In genomic region chr11:106674612-106675153, GRCm38 (mm10) we compare ENCODE assay signal across 8 mouse cellular contexts.
DNase-seq lines count a peak whose midpoint lies in the region; ATAC-seq and TF ChIP-seq lines count a peak whose summit lies in the region.

No protein-coding gene starts in this region.

- H3K27me3 ChIP-seq in forebrain, embryonic 13.5 days = no peaks in the 10 kb centered on the region
- no peaks in the 10 kb centered on the region for H3K27me3 ChIP-seq in lung, embryonic 15.5 days
- no peaks in the 10 kb centered on the region for H3K27me3 ChIP-seq in thymus, adult 2 months (ENCODE audit: control insufficient read depth, insufficient read depth, low read length)

- H3K27ac ChIP-seq in forebrain, embryonic 13.5 days = peak overlapping the region; percentile 92
- H3K27ac ChIP-seq in lung, embryonic 15.5 days = peak overlapping the region; percentile 86
- H3K27ac ChIP-seq in thymus, adult 2 months (ENCODE audit: control insufficient read depth, insufficient read depth, low read length) = peak overlapping the region; percentile 97

- peak; percentile 89 for ATAC-seq in forebrain, embryonic 13.5 days
- ATAC-seq in lung, embryonic 15.5 days (ENCODE audit: borderline replicate concordance, extremely low read depth, low FRiP score, low TSS enrichment) = peak; percentile 89
- peak; percentile 69 for ATAC-seq in neutrophil, adult 5-6 weeks (ENCODE audit: extremely low read depth, insufficient number of reproducible peaks, low FRiP score, poor library complexity, severe bottlenecking)

- peaks cover 41% of the 10 kb centered on the region for H3K4me1 ChIP-seq in forebrain, embryonic 13.5 days
- peaks cover 42% of the 10 kb centered on the region for H3K4me1 ChIP-seq in lung, embryonic 15.5 days
- H3K4me1 ChIP-seq in thymus, adult 2 months (replicated peaks; ENCODE audit: control insufficient read depth, insufficient read depth, low read length) = peaks cover 73% of the 10 kb centered on the region

- no peaks in the 10 kb centered on the region for H3K9me3 ChIP-seq in forebrain, embryonic 13.5 days (replicated peaks)
- H3K9me3 ChIP-seq in lung, embryonic 15.5 days = no peaks in the 10 kb centered on the region

- TF ChIP-seq POLR2A in brain, embryonic 14.5 days (IDR thresholded peaks at IDR 0.05; ENCODE audit: borderline replicate concordance, extremely low read depth, insufficient read depth, insufficient read length, poor library complexity, severe bottlenecking) = no peak
- TF ChIP-seq POLR2A in thymus, adult 2 months (IDR thresholded peaks at IDR 0.05; ENCODE audit: control insufficient read depth, extremely low read depth, insufficient read depth, low read length, poor library complexity) = peak; percentile 60; the same call in 1 of the 2 replicates

- under 1% methylated on average over 9 of the region's 9 CpGs for WGBS in forebrain, embryonic 13.5 days
- 3% methylated on average over 9 of the region's 9 CpGs for WGBS in lung, embryonic 15.5 days
- 2% methylated on average over 9 of the region's 9 CpGs for WGBS in thymus, adult 2 months

- H3K4me2 ChIP-seq in forebrain, embryonic 13.5 days = peak overlapping the region; percentile 42
- H3K4me2 ChIP-seq in lung, embryonic 15.5 days = peak overlapping the region; percentile 39

- no peak for TF ChIP-seq CTCF in brain, embryonic 14.5 days (IDR thresholded peaks at IDR 0.05; ENCODE audit: borderline replicate concordance, extremely low read depth, insufficient read depth, insufficient read length)
- no peak for TF ChIP-seq CTCF in thymus, adult 2 months (IDR thresholded peaks at IDR 0.05; ENCODE audit: borderline replicate concordance, control insufficient read depth, extremely low read depth, insufficient read depth, low read length, poor library complexity)

- H3K36me3 ChIP-seq in forebrain, embryonic 13.5 days (ENCODE audit: poor library complexity, severe bottlenecking) = no peaks in the 10 kb centered on the region
- H3K36me3 ChIP-seq in lung, embryonic 15.5 days = no peaks in the 10 kb centered on the region
- H3K36me3 ChIP-seq in thymus, adult 2 months (ENCODE audit: control insufficient read depth, insufficient read depth, low read length) = peaks cover 13% of the 10 kb centered on the region

- peak overlapping the region; percentile 43 for H3K9ac ChIP-seq in forebrain, embryonic 13.5 days
- no peak overlapping the region for H3K9ac ChIP-seq in lung, embryonic 15.5 days

- H3K4me3 ChIP-seq in forebrain, embryonic 13.5 days = 0 out of 2 replicates have a peak overlapping the region, but pooled peaks have one; percentile 4
- peak overlapping the region; percentile 4; the same call in 1 of the 2 replicates for H3K4me3 ChIP-seq in lung, embryonic 15.5 days
- peak overlapping the region; percentile 39 for H3K4me3 ChIP-seq in thymus, adult 2 months (ENCODE audit: control insufficient read depth, insufficient read depth, low read length)

- DNase-seq in CD4-positive, CD25-positive, alpha-beta regulatory T cell, adult 2 months (ENCODE audit: low read depth, low spot score) = peak; percentile 91
- peak; percentile 94 for DNase-seq in brain, embryonic 14.5 days (ENCODE audit: low read depth)
- peak; percentile 90 for DNase-seq in heart, postnatal 4 days
- DNase-seq in layer of hippocampus, adult 9-11 months = peak; percentile 81
- peak; percentile 76 for DNase-seq in thymus, adult 2 months

Comparison
In these comparisons a context has a peak if more than half of its experiments do, and no peak if none do; other contexts are left out.
1. Peak in every context shown above with its lines: DNase-seq, ATAC-seq, H3K4me3 ChIP-seq and H3K27ac ChIP-seq.